Mouse (Mus musculus): ENCODE data around the gene Cacng7. TPM values are rescaled to one million over a fixed set of nuclear protein-coding genes. Genes with fewer than 3 reads are reported as not detected.

Cacng7 gene
- polyA plus RNA-seq (2012; ENCODE audit: low replicate concordance): 0.08 and 0.13 TPM in 2 replicates

DNA sequence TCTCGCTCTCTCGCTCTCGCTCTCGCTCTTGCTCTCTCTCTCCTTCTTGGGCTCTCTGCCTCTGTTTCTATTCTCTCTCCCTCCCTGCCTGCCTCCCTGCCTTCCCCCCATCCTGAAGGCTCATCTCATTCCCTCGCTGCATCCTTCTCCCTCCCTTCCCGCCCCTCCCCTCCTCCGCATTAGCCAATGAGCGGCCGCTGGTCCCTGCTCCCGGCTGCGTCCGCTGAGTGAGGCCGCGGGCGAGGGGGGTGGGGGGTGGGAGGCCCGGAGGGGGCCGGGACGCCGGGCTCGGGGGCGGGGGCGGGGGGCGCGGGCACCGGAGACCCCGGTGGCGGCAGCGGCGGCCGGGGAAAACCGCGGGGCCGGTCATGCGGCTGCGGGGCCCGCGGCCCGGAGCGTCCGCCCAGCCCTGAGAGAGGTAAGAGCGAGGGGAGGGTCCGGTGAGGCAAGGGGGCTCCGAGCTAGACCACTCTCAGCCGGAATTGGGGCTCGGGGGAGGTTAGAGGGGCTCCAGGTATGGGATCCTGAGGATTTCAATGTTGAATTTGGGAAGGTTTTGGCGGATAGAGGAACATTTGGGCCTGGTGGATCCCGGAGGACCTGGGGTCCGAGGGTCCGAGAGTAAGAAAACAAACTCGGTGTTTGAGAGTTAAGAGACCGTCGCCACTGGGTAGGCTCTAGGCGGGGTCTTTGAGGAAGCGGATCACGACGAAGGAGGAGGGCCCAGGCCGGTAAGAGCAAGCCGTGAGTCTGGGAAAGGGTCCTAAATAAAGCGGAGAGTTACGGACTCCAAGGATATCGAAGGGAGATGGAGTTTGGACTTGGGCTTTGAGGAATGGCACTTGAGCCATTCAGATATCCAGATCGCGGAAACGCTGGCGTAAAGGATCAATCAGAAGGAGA is at the start of gene Cacng7:
Gene Cacng7, plus strand, starts transcription at position 337 of the 903 bp plus-strand sequence.

DNA sequence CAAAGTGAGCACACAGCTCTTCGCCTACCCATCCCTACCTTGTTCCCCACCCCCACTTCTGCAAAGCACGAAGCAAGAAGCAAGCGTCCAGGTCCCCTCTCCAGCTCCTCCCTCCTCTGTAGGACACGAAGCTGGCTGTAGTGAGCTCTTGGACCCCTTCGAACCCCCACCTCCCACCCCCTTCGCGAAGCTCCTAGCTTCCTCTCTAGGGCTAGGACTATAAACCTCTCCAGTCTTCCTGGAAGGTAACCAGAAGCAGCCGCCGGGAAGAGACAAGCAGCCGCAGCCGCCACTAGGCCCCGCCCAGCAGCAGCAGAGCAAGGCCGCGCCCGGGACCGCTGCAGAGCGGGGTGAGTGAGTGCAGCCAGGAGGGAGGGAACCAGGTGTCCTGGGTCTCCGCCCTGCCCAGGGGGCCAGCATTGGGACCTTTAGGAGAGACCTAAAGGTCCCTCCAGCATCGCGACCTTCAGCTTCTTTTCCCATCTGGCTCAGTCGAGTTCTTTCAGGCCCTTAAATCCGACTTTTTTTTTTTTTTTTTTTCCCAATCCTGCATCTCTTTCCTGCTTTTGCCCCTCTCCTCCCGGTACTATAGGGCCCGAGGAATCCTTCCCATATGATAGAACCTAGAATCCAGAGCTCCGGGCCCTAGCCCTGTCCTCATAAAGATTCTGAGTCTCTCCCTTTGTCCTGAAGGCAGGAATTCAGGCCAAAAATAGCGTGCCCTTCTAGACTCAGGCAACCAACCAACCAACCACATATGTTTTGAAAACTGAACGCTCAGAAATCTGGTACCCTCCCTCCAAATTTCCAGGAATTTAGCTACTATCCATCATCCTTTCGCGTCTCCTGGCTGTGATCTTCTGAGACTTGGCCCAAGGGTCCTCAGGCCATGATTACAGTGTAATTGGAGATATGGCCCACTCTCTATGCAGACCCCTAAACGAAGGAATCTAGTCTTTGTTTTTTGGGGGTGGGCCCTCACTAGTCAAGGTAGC is 43.5 kb upstream of the Cacng7 start, which contains the start of the genes Myadm and Prkcg:
Gene Myadm, plus strand, starts transcription at position 105 of the 995 bp plus-strand sequence.
Gene Prkcg, plus strand, starts transcription at position 204 of the 995 bp plus-strand sequence.

DNA sequence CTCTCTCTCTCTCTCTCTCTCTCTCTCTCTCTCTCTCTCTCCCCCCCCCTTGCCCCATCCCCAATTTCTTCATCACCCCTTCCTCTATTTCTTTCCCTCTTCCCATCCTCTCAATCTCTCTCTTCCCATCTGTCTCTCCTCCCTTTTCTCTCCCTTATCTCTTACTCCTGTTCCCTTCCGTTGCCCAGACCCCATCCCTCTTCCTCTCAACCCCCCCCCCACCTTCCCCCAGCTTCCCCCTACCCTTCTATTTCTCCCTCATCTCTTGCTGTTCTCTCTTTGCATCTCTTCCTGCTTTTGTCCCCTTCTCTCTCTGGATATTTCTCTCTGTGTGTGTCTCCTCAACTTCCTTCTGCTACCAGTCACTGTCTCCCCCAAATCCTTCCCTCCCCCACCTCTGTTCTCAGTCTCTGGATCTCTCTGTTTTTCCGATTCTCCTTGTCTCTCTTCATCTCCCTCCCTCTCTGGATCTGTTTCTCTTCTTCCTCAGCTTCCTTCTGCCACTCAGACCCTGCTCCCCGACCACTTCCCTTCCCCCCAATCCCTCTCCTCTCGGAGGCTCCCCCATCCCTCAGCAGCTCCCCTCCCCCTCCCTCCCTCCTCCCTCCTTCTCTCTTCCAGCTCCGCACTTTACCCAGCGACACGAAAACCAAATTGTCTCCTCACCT is 57.8 kb downstream of the Cacng7 start, which contains the start of gene Cacng8:
Gene Cacng8, plus strand, starts transcription at position 271 of the 668 bp plus-strand sequence.

Other genes starting within 250 kb of the Cacng7 start
- gene AU018091, start 163.8 kb upstream of the Cacng7 start, polyA plus RNA-seq (2012; ENCODE audit: low replicate concordance): not detected in 2 replicates
- 0.72 and 1.1 TPM in 2 replicates for gene Nlrp12, start 83.2 kb upstream of the Cacng7 start, polyA plus RNA-seq (2012; ENCODE audit: low replicate concordance)
- 16.6 and 20.0 TPM in 2 replicates for gene Myadm, start 43.9 kb upstream of the Cacng7 start, polyA plus RNA-seq (2012; ENCODE audit: low replicate concordance)
- 2.6 and 5.5 TPM in 2 replicates for gene Prkcg, start 43.8 kb upstream of the Cacng7 start, polyA plus RNA-seq (2012; ENCODE audit: low replicate concordance)
- gene Cacng8, start 57.7 kb downstream of the Cacng7 start, polyA plus RNA-seq (2012; ENCODE audit: low replicate concordance): 2.0 and 8.2 TPM in 2 replicates
- gene Cacng6, start 91.2 kb downstream of the Cacng7 start, polyA plus RNA-seq (2012; ENCODE audit: low replicate concordance): 0.56 TPM in 1 of 2 replicates, not detected in the other
- gene Tarm1, start 169.7 kb downstream of the Cacng7 start, polyA plus RNA-seq (2012; ENCODE audit: low replicate concordance): 0.34 and 0.93 TPM in 2 replicates

Data from hematopoietic multipotent progenitor cell, adult 10-12 weeks (in vitro differentiated cells).